Mouse (Mus musculus) c-Kit-positive CD71-positive TER-119-negative erythroid progenitor cells, embryonic 14.5 days (primary cell): ENCODE measurements around the gene Zswim4.

ENCODE experiments used
- DNase-seq: peaks from one replicate; pipeline ENCODE4 v3.0.0-alpha.2; 2013; ENCODE audit warnings: low read depth

Gene Zswim4

GRCm38 (mm10) chr8:84236998-84237473 lies at the start of gene Zswim4:
Gene Zswim4, minus strand, starts transcription at chr8:84237055.
- DNase-seq, result peak; percentile 99

- peak; percentile 47 for DNase-seq
These were observed 48.8 kb upstream of the Zswim4 start for GRCm38 (mm10) chr8:84285665-84286064.

GRCm38 (mm10) chr8:84284608-84285063 lies 47.8 kb upstream of the Zswim4 start:
- no peak for DNase-seq

GRCm38 (mm10) chr8:84280777-84281176 lies 43.9 kb upstream of the Zswim4 start:
- DNase-seq, result no peak

- no peak for DNase-seq
These were observed 39.6 kb upstream of the Zswim4 start for GRCm38 (mm10) chr8:84276447-84276846.

GRCm38 (mm10) chr8:84273968-84274367 lies 37.1 kb upstream of the Zswim4 start:
- no peak for DNase-seq

- no peak for DNase-seq
These were observed 35.4 kb upstream of the Zswim4 start for GRCm38 (mm10) chr8:84272302-84272701.

GRCm38 (mm10) chr8:84269950-84270773 lies 33.3 kb upstream of the Zswim4 start, which contains the start of gene Ccdc130:
Gene Ccdc130, minus strand, starts transcription at chr8:84270380.
- DNase-seq, result peak; percentile 100

- no peak for DNase-seq
These were observed 24.2 kb upstream of the Zswim4 start for GRCm38 (mm10) chr8:84261098-84261497.

GRCm38 (mm10) chr8:84256822-84257610 lies 20.2 kb upstream of the Zswim4 start, which contains the start of gene Mri1:
Gene Mri1, minus strand, starts transcription at chr8:84257326.
- peak; percentile 85 for DNase-seq

GRCm38 (mm10) chr8:84256458-84256821 lies 19.6 kb upstream of the Zswim4 start:
- DNase-seq, result no peak

- no peak for DNase-seq
These were observed 19.0 kb upstream of the Zswim4 start for GRCm38 (mm10) chr8:84255858-84256257.

- peak; percentile 94 for DNase-seq
These were observed 12.7 kb upstream of the Zswim4 start, which contains the start of gene D8Ertd738e for GRCm38 (mm10) chr8:84249257-84250170. Gene D8Ertd738e, minus strand, starts transcription at chr8:84249719.

GRCm38 (mm10) chr8:84241821-84242220 lies 5.0 kb upstream of the Zswim4 start:
- no peak for DNase-seq

- no peak for DNase-seq
These were observed 4.3 kb upstream of the Zswim4 start for GRCm38 (mm10) chr8:84241167-84241566.

GRCm38 (mm10) chr8:84237542-84238229 lies 831 bp upstream of the Zswim4 start:
- no peak for DNase-seq

GRCm38 (mm10) chr8:84236410-84236997 lies 351 bp downstream of the Zswim4 start:
- DNase-seq, result no peak

- DNase-seq, result no peak
These were observed 977 bp downstream of the Zswim4 start for GRCm38 (mm10) chr8:84235746-84236409.

GRCm38 (mm10) chr8:84233055-84233454 lies 3.8 kb downstream of the Zswim4 start:
- no peak for DNase-seq

GRCm38 (mm10) chr8:84230735-84231134 lies 6.1 kb downstream of the Zswim4 start:
- no peak for DNase-seq
